Mouse (Mus musculus) small intestine, adult 10 weeks (tissue): Measurements from ENCODE around the gene Mfap4. TPM values are rescaled to one million over a fixed set of nuclear protein-coding genes. Genes with fewer than 3 reads are reported as not detected.

Experiments used
- polyA plus RNA-seq: library from polyadenylated mRNA; stranded (reverse); fragments of 350-450 nt; fragmentation: Illumina TruSeq; extraction: RNeasy Lipid Tissue Mini Kit (QIAGEN cat#74804); gene quantifications from one replicate; pipeline ENCODE4 v1.2.3, GENCODE M21; 2014; ENCODE audit warnings: low replicate concordance

Gene Mfap4
- not detected for polyA plus RNA-seq

DNA sequence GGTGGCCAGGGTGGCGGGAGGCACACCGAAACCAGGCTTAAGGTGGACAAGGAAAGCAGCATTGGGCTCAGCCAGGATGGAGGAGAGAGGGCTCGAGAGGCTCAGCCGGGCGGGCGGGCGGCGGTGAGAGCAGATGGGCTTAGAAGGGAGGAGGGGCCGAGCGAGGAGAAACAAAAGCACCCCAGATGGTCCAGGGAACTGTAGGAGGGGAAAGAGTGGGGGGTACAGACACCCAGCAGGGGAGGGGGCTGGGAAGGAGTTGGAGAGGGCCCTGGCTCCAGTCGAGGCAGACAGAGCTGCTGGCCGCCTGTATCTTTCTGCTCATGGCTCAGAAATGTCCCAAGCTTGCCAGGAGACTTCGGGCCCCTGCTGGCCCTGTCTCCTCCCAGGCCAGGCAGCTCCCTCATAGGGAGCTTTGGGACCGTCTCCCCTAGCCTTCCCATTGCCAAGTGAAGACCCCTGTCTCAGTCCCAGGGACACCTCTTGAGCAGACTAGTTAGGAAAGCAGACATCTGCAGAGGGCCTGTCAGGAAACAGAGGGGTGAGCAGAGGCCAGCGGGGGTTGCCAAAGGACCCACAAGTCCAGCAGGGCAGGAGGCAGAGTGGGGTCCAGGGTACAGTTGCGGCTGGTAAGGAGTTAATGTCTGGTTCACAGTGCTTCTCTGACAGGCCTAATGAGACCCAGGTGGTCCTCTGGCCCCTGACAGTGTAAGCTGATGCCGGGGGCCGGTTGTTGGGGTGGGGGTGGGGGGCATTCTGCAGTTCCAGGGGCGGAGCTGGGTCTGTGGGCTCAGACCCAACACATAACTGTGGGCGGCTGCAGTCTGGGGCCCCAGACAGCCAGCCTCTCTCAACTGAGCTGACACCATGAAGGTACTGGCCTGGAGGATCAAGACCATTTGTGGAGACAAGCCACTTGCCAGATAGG lies at the start of gene Mfap4:
Gene Mfap4, plus strand, starts transcription at position 819 of the 928 bp plus-strand sequence.

DNA sequence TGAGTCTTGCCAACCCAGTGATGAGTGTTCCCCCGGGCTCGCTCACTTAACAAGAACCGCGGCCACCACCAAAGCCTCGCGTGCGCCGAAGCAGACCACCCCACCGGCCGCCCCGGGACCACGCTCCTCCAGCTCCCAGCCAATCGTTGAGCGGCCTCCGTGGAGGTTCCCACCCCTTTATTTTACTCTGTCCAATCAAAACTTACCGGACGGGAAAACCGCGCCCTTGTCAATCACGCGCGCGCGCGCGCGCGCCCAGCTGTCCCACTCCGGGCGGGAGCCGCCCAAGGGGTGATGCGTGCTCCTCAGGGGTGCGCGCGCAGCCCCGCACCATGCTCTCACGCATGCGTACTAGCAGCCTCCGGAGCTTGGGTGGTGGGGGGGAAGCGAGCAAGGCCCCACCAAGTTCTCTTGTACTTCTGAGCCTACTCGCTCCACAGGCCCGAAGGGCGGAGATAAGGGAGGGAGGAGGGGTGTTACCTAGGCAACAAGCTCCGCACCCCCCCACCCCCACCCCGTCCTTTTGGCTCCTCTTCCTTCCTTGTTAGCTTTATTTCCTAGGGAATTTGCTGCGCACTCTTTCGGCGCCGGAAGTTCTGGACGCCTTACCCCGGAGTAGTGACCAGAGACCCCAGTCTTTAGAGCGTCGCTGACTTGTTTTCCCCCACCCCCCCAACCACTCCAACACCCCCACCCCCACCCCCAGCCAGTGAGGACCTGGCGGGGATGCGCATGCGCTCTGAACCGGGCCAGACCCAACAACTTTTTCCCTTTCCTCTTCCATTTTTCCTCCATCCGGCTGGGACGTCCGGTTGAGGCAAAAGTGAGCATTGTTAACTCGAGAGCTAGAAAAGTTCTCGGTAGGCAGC lies 9.1 kb downstream of the Mfap4 start, which contains the start of gene Mapk7:
Gene Mapk7, minus strand, starts transcription at position 278 of the 869 bp plus-strand sequence.

DNA sequence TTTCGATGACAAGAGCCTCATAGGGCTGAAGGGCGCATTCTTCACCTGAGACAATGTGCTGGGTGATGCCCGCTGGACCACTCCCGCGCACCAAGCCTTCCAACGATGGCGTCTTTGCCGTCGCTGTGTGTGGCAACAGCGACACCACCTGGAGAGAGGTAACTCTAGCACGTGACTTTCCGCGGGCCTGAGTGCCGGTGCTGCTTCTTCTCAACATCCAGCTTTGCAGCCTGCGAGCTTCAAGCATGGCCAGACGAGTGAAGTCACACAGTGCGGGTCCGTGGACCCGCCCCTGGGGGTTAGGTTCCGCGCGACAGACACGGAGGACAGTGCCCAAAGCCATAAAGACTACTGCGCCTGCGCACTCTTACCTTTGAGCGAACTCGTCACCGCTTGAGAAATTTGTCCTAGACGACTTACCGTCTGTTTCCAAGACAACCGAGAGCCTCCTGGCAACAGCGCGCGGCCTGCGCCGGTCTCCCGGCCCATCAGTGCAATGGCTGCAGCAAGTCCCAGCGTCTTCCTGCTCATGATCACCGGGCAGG lies 19.6 kb downstream of the Mfap4 start, which contains the start of gene B9d1:
Gene B9d1, plus strand, starts transcription at position 432 of the 545 bp plus-strand sequence.

Other genes with a start within 250 kb of the Mfap4 start
- 169 TPM for gene Aldh3a2, start 218.0 kb upstream of the Mfap4 start, polyA plus RNA-seq
- gene Slc47a2, start 142.6 kb upstream of the Mfap4 start, polyA plus RNA-seq: not detected
- gene Slc47a1, start 107.1 kb upstream of the Mfap4 start, polyA plus RNA-seq: 73.8 TPM
- not detected for gene Rnf112, start 31.3 kb upstream of the Mfap4 start, polyA plus RNA-seq
- gene Mapk7, start 9.0 kb downstream of the Mfap4 start, polyA plus RNA-seq: 0.26 TPM
- gene B9d1, start 19.7 kb downstream of the Mfap4 start, polyA plus RNA-seq: not detected
- gene Epn2, start 94.3 kb downstream of the Mfap4 start, polyA plus RNA-seq: 5.1 TPM
- not detected for gene Grap, start 167.8 kb downstream of the Mfap4 start, polyA plus RNA-seq
- 0.93 TPM for gene Fam83g, start 198.7 kb downstream of the Mfap4 start, polyA plus RNA-seq
- not detected for gene Slc5a10, start 235.4 kb downstream of the Mfap4 start, polyA plus RNA-seq